Mouse (Mus musculus) thymus, adult 2 months (tissue): Measurements from ENCODE around the gene Prpf38b.

Experiments used
- CTCF ChIP-seq: fragments of 200-500 bp; IDR thresholded peaks from 2 replicates; pipeline ENCODE4 v1.5.1; 2012; ENCODE audit warnings: mild to moderate bottlenecking, control low read depth, low read length, moderate library complexity, borderline replicate concordance; ENCODE audit not compliant: control insufficient read depth, poor library complexity, insufficient read depth; ENCODE audit errors: extremely low read depth
- POLR2A ChIP-seq: fragments of 200-500 bp; IDR thresholded peaks from 2 replicates; pipeline ENCODE4 v1.6.1; 2012; ENCODE audit warnings: mild to moderate bottlenecking, low read length, control low read depth, moderate library complexity; ENCODE audit not compliant: control insufficient read depth, poor library complexity, insufficient read depth; ENCODE audit errors: extremely low read depth

- no peak for TF ChIP-seq POLR2A
- no peak for TF ChIP-seq CTCF
Observed at GRCm38 (mm10) chr3:108902934-108903333, 8.6 kb downstream of the Prpf38b start.
